Mouse (Mus musculus): ENCODE data around the gene Olfr1218. TPM values are rescaled to one million over a fixed set of nuclear protein-coding genes. Genes with fewer than 3 reads are reported as not detected.
"Not testable (repeated sequence)": the region's sequence is repeated elsewhere in the genome, so short reads cannot be mapped to it uniquely, and the experiment has no call there.

The Olfr1218 gene
- polyA plus RNA-seq (2015; fragmentation: Nextera tagmentation; extraction: Ambion mirVana): not detected in 2 replicates

- Histone ChIP-seq H3K36me3 (no peaks in the 10 kb centered on the region), H3K9me3 (no peaks in the 10 kb centered on the region), H3K4me3 (no peak within 1 kb of the TSS), H3K4me1 (replicated peaks) (no peaks in the 10 kb centered on the region), H3K27ac (replicated peaks) (no peak within 1 kb of the TSS), H3K27me3 (no peaks in the 10 kb centered on the region), H3K4me2 (no peak within 1 kb of the TSS), H3K9ac (no peak within 1 kb of the TSS)
- no peak for ATAC-seq (ENCODE audit: low FRiP score, low read depth)
Measured at GRCm38 (mm10) chr2:89061087-89061486, at the start of gene Olfr1218. TSS of gene Olfr1218 (minus strand) at chr2:89061187.

- no peak for ATAC-seq (ENCODE audit: low FRiP score, low read depth)
- Histone ChIP-seq H3K9me3 (no peaks in the 10 kb centered on the region), H3K27ac (replicated peaks) (no peak within 1 kb of the TSS), H3K4me2 (no peak within 1 kb of the TSS), H3K4me1 (replicated peaks) (no peaks in the 10 kb centered on the region), H3K27me3 (no peaks in the 10 kb centered on the region), H3K9ac (no peak within 1 kb of the TSS), H3K4me3 (no peak within 1 kb of the TSS), H3K36me3 (no peaks in the 10 kb centered on the region)
- WGBS: 82% methylated on average over 3 of the region's 3 CpGs
Measured at GRCm38 (mm10) chr2:89106735-89107134, 45.7 kb upstream of the Olfr1218 start, which contains the start of gene Olfr1220. TSS of gene Olfr1220 (minus strand) at chr2:89106835.

GRCm38 (mm10) chr2:89105651-89106050, 44.7 kb upstream of the Olfr1218 start:
- ATAC-seq (ENCODE audit: low FRiP score, low read depth): no peak
- Histone ChIP-seq H3K36me3 (no peaks in the 10 kb centered on the region), H3K27me3 (no peaks in the 10 kb centered on the region), H3K9ac (no peak overlapping the region), H3K9me3 (no peaks in the 10 kb centered on the region), H3K27ac (replicated peaks) (no peak overlapping the region), H3K4me3 (no peak overlapping the region), H3K4me2 (no peak overlapping the region), H3K4me1 (replicated peaks) (no peaks in the 10 kb centered on the region)

- Histone ChIP-seq H3K36me3 (no peaks in the 10 kb centered on the region), H3K27me3 (no peaks in the 10 kb centered on the region), H3K4me1 (replicated peaks) (no peaks in the 10 kb centered on the region), H3K9me3 (no peaks in the 10 kb centered on the region), H3K9ac (no peak overlapping the region), H3K27ac (replicated peaks) (no peak overlapping the region), H3K4me2 (no peak overlapping the region), H3K4me3 (no peak overlapping the region)
- 100% methylated on average over 1 of the region's 1 CpGs for WGBS
- ATAC-seq (ENCODE audit: low FRiP score, low read depth): no peak
Measured at GRCm38 (mm10) chr2:89093848-89094247, 32.9 kb upstream of the Olfr1218 start.

- H3K9ac ChIP-seq: no peak within 1 kb of the TSS
- H3K9me3 ChIP-seq: no peaks in the 10 kb centered on the region
- no peak for ATAC-seq (ENCODE audit: low FRiP score, low read depth)
- no peaks in the 10 kb centered on the region for H3K27me3 ChIP-seq
- no peak within 1 kb of the TSS for H3K27ac ChIP-seq (replicated peaks)
- no peak within 1 kb of the TSS for H3K4me2 ChIP-seq
- H3K4me3 ChIP-seq: no peak within 1 kb of the TSS
- no peaks in the 10 kb centered on the region for H3K4me1 ChIP-seq (replicated peaks)
- H3K36me3 ChIP-seq: no peaks in the 10 kb centered on the region
- WGBS: 75% methylated on average over 1 of the region's 1 CpGs
Measured at GRCm38 (mm10) chr2:89083413-89083812, 22.4 kb upstream of the Olfr1218 start, which contains the start of gene Olfr1219. TSS of gene Olfr1219 (minus strand) at chr2:89083513.

GRCm38 (mm10) chr2:89081487-89081886, 20.5 kb upstream of the Olfr1218 start:
- no peaks in the 10 kb centered on the region for H3K4me1 ChIP-seq (replicated peaks)
- H3K27ac ChIP-seq (replicated peaks): no peak overlapping the region
- no peaks in the 10 kb centered on the region for H3K36me3 ChIP-seq
- no peak overlapping the region for H3K4me2 ChIP-seq
- H3K9ac ChIP-seq: no peak overlapping the region
- no peaks in the 10 kb centered on the region for H3K9me3 ChIP-seq
- no peaks in the 10 kb centered on the region for H3K27me3 ChIP-seq
- no peak for ATAC-seq (ENCODE audit: low FRiP score, low read depth)
- no peak overlapping the region for H3K4me3 ChIP-seq

- no peaks in the 10 kb centered on the region for H3K9me3 ChIP-seq
- H3K36me3 ChIP-seq: no peaks in the 10 kb centered on the region
- no peak for ATAC-seq (ENCODE audit: low FRiP score, low read depth)
- no peak within 1 kb of the TSS for H3K27ac ChIP-seq (replicated peaks)
- 84% methylated on average over 2 of the region's 2 CpGs for WGBS
- H3K4me2 ChIP-seq: no peak within 1 kb of the TSS
- no peak within 1 kb of the TSS for H3K9ac ChIP-seq
- H3K4me1 ChIP-seq (replicated peaks): no peaks in the 10 kb centered on the region
- H3K4me3 ChIP-seq: no peak within 1 kb of the TSS
- H3K27me3 ChIP-seq: no peaks in the 10 kb centered on the region
Measured at GRCm38 (mm10) chr2:89031965-89032364, 29.0 kb downstream of the Olfr1218 start, which contains the start of gene Olfr1217. TSS of gene Olfr1217 (minus strand) at chr2:89032065.

GRCm38 (mm10) chr2:89021436-89021835, 39.6 kb downstream of the Olfr1218 start:
- H3K4me1 ChIP-seq (replicated peaks); H3K9ac ChIP-seq; H3K4me2 ChIP-seq; H3K27me3 ChIP-seq; H3K4me3 ChIP-seq; H3K36me3 ChIP-seq; ATAC-seq (ENCODE audit: low FRiP score, low read depth); H3K9me3 ChIP-seq; H3K27ac ChIP-seq (replicated peaks): not testable (repeated sequence)
- WGBS: 80% methylated on average over 3 of the region's 3 CpGs

GRCm38 (mm10) chr2:89018240-89018639, 42.7 kb downstream of the Olfr1218 start, which contains the start of gene Olfr1216:
TSS of gene Olfr1216 (minus strand) at chr2:89018340.
- Histone ChIP-seq H3K4me1 (replicated peaks) (no peaks in the 10 kb centered on the region), H3K9ac (no peak within 1 kb of the TSS), H3K27me3 (no peaks in the 10 kb centered on the region), H3K4me3 (no peak within 1 kb of the TSS), H3K27ac (replicated peaks) (no peak within 1 kb of the TSS), H3K9me3 (no peaks in the 10 kb centered on the region), H3K36me3 (no peaks in the 10 kb centered on the region), H3K4me2 (no peak within 1 kb of the TSS)
- WGBS: 84% methylated on average over 1 of the region's 1 CpGs
- no peak for ATAC-seq (ENCODE audit: low FRiP score, low read depth)

GRCm38 (mm10) chr2:89006873-89007272, 54.1 kb downstream of the Olfr1218 start, which contains the start of gene Olfr1215:
TSS of gene Olfr1215 (minus strand) at chr2:89006973.
- no peak within 1 kb of the TSS for H3K9ac ChIP-seq
- H3K4me2 ChIP-seq: no peak within 1 kb of the TSS
- 70% methylated on average over 2 of the region's 2 CpGs for WGBS
- no peak within 1 kb of the TSS for H3K27ac ChIP-seq (replicated peaks)
- no peak within 1 kb of the TSS for H3K4me3 ChIP-seq
- H3K4me1 ChIP-seq (replicated peaks): no peaks in the 10 kb centered on the region
- H3K27me3 ChIP-seq: no peaks in the 10 kb centered on the region
- H3K9me3 ChIP-seq: no peaks in the 10 kb centered on the region
- H3K36me3 ChIP-seq: no peaks in the 10 kb centered on the region
- ATAC-seq (ENCODE audit: low FRiP score, low read depth): no peak

Other genes starting within 250 kb of the Olfr1218 start
- 0.04 TPM in 1 of 2 replicates, not detected in the other for gene Olfr1202, start 246.7 kb downstream of the Olfr1218 start, polyA plus RNA-seq (2015; fragmentation: Nextera tagmentation; extraction: Ambion mirVana)
- not detected in 2 replicates for gene Olfr1205, start 231.4 kb downstream of the Olfr1218 start, polyA plus RNA-seq (2015; fragmentation: Nextera tagmentation; extraction: Ambion mirVana)
- gene Olfr1204, start 211.9 kb downstream of the Olfr1218 start, polyA plus RNA-seq (2015; fragmentation: Nextera tagmentation; extraction: Ambion mirVana): not detected in 2 replicates
- gene Olfr1206, start 198.0 kb downstream of the Olfr1218 start, polyA plus RNA-seq (2015; fragmentation: Nextera tagmentation; extraction: Ambion mirVana): not detected in 2 replicates
- gene Olfr1208, start 158.9 kb downstream of the Olfr1218 start, polyA plus RNA-seq (2015; fragmentation: Nextera tagmentation; extraction: Ambion mirVana): not detected in 2 replicates
- not detected in 2 replicates for gene Olfr1209, start 146.0 kb downstream of the Olfr1218 start, polyA plus RNA-seq (2015; fragmentation: Nextera tagmentation; extraction: Ambion mirVana)
- not detected in 2 replicates for gene Olfr1211, start 123.1 kb downstream of the Olfr1218 start, polyA plus RNA-seq (2015; fragmentation: Nextera tagmentation; extraction: Ambion mirVana)
- gene Olfr1212, start 107.2 kb downstream of the Olfr1218 start, polyA plus RNA-seq (2015; fragmentation: Nextera tagmentation; extraction: Ambion mirVana): not detected in 2 replicates
- gene Gm13762, start 80.9 kb downstream of the Olfr1218 start, polyA plus RNA-seq (2015; fragmentation: Nextera tagmentation; extraction: Ambion mirVana): not detected in 2 replicates
- not detected in 2 replicates for gene Olfr1214, start 68.5 kb downstream of the Olfr1218 start, polyA plus RNA-seq (2015; fragmentation: Nextera tagmentation; extraction: Ambion mirVana)
- not detected in 2 replicates for gene Olfr1215, start 54.2 kb downstream of the Olfr1218 start, polyA plus RNA-seq (2015; fragmentation: Nextera tagmentation; extraction: Ambion mirVana)
- gene Olfr1216, start 42.8 kb downstream of the Olfr1218 start, polyA plus RNA-seq (2015; fragmentation: Nextera tagmentation; extraction: Ambion mirVana): not detected in 2 replicates
- not detected in 2 replicates for gene Olfr1217, start 29.1 kb downstream of the Olfr1218 start, polyA plus RNA-seq (2015; fragmentation: Nextera tagmentation; extraction: Ambion mirVana)
- gene Olfr1219, start 22.3 kb upstream of the Olfr1218 start, polyA plus RNA-seq (2015; fragmentation: Nextera tagmentation; extraction: Ambion mirVana): not detected in 2 replicates
- gene Olfr1220, start 45.6 kb upstream of the Olfr1218 start, polyA plus RNA-seq (2015; fragmentation: Nextera tagmentation; extraction: Ambion mirVana): not detected in 2 replicates
- gene Olfr1221, start 56.1 kb upstream of the Olfr1218 start, polyA plus RNA-seq (2015; fragmentation: Nextera tagmentation; extraction: Ambion mirVana): not detected in 2 replicates
- gene Olfr1222, start 71.9 kb upstream of the Olfr1218 start, polyA plus RNA-seq (2015; fragmentation: Nextera tagmentation; extraction: Ambion mirVana): not detected in 2 replicates
- not detected in 2 replicates for gene Olfr1223, start 90.4 kb upstream of the Olfr1218 start, polyA plus RNA-seq (2015; fragmentation: Nextera tagmentation; extraction: Ambion mirVana)
- gene Olfr1224-ps1, start 102.9 kb upstream of the Olfr1218 start, polyA plus RNA-seq (2015; fragmentation: Nextera tagmentation; extraction: Ambion mirVana): not detected in 2 replicates
- not detected in 2 replicates for gene Olfr1225, start 113.5 kb upstream of the Olfr1218 start, polyA plus RNA-seq (2015; fragmentation: Nextera tagmentation; extraction: Ambion mirVana)
- gene Olfr1226, start 138.9 kb upstream of the Olfr1218 start, polyA plus RNA-seq (2015; fragmentation: Nextera tagmentation; extraction: Ambion mirVana): not detected in 2 replicates
- not detected in 2 replicates for gene Olfr1228, start 192.9 kb upstream of the Olfr1218 start, polyA plus RNA-seq (2015; fragmentation: Nextera tagmentation; extraction: Ambion mirVana)
- gene Olfr1229, start 226.8 kb upstream of the Olfr1218 start, polyA plus RNA-seq (2015; fragmentation: Nextera tagmentation; extraction: Ambion mirVana): not detected in 2 replicates
- gene Olfr1230, start 236.1 kb upstream of the Olfr1218 start, polyA plus RNA-seq (2015; fragmentation: Nextera tagmentation; extraction: Ambion mirVana): not detected in 2 replicates
- gene Olfr1231, start 245.9 kb upstream of the Olfr1218 start, polyA plus RNA-seq (2015; fragmentation: Nextera tagmentation; extraction: Ambion mirVana): not detected in 2 replicates

Data from hindbrain, embryonic 15.5 days (tissue).